Mouse (Mus musculus) right cerebral cortex, postnatal 25 days (tissue): Measurements from ENCODE around the gene Twsg1.

Source experiments
- DNase-seq: peaks from one replicate; pipeline ENCODE4 v3.0.0; 2022

Gene Twsg1

GRCm38 (mm10) chr17:65885398-65885696 is 65.7 kb downstream of the Twsg1 start:
- DNase-seq = no peak

- DNase-seq = peak; percentile 100
These were observed 66.2 kb downstream of the Twsg1 start for GRCm38 (mm10) chr17:65884691-65885397.

GRCm38 (mm10) chr17:65884061-65884669 is 66.9 kb downstream of the Twsg1 start:
- DNase-seq = peak; percentile 35

- no peak for DNase-seq
These were observed 74.0 kb downstream of the Twsg1 start for GRCm38 (mm10) chr17:65877026-65877425.

GRCm38 (mm10) chr17:65873834-65874233 is 77.2 kb downstream of the Twsg1 start:
- DNase-seq = no peak

GRCm38 (mm10) chr17:65873156-65873555 is 77.9 kb downstream of the Twsg1 start:
- no peak for DNase-seq

GRCm38 (mm10) chr17:65872652-65873051 is 78.4 kb downstream of the Twsg1 start:
- DNase-seq = no peak

GRCm38 (mm10) chr17:65872051-65872450 is 79.0 kb downstream of the Twsg1 start:
- DNase-seq = no peak
